Mouse (Mus musculus): ENCODE results near the gene Gm7534.

The Gm7534 gene

DNA sequence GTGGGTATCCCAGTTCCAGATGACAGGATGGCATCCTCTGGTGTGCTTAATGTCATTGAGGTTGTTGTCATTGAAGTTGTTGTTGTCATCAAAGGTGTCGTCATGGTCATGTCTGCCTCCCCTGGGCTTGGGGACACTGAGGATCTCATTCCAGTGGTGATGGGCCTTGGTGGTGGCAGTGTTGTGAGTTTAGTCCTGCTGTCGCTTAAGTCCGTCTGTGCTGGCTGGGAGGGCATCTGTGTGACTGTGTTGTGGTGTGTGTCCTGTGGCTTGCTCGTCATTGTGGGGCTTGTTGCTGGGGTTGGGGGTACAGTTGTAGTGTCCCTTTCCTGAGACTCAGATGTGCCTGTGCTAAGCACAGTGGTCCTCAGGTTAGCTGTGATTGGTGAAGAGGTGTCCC, at the start of gene Gm7534:
Gene Gm7534, minus strand, starts transcription at position 101 of the 400 bp plus-strand sequence.
- no peak for DNase-seq

GRCm38 (mm10) chr4:134252131-134252910, 49.5 kb upstream of the Gm7534 start:
- peak; percentile 55 for DNase-seq

- peak; percentile 48 for DNase-seq
Observed at GRCm38 (mm10) chr4:134251241-134252130, 48.7 kb upstream of the Gm7534 start.

DNA sequence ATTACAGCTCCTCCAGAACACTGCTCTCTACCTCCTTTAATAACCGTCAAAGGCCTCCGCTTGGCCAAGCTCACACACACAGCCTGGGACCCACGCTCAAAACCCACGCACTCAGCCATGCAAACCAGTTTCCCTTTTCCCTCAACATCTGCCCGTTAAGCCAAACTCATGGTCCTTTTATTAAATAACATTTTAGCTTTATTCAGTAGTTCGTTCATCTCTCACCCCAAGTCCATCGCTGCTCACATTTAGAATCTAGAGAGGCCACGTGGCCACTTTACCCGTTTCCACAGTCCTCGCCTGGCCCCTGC, 48.1 kb upstream of the Gm7534 start:
- DNase-seq: no peak

DNA sequence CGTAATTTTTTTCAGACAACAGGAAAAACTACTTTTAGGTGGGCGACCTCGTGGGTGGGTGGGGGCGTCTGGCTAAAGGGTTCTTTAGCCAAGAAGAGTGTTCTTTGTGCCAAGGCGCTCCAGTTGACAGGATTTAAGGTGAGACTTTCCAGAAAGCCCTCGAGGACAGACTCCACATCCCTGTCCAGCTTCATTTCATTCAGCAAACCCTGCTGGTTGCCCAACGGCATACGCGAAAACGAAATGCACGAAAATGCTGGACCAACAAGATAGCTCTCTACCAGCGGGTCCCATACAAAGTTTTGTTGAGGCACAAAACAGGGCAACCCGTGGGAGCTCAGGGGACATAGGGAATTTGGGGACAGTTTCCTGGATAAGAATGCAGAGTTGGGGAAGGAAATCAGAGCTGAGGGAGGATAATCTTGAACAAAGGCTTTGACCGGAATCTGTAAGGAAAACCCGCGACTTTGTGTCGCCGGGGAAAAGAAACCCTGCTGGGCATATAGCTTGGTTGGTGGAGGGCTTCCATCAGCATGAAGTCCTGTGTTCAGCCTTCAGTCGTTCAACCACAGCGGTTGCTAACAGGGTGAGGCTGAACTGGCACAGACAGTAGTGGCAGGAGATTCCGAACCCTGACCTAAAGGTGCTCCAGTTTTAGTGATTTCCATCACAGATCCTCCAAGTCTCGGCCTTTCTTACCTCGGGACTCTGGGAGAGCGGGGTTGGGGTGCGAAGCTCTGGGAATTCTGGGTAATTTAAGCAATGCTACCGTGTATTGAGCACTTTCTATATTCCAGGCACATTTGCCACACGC, 47.5 kb upstream of the Gm7534 start:
- no peak for DNase-seq

- peak; percentile 81 for DNase-seq
Observed at GRCm38 (mm10) chr4:134249651-134250050, 46.8 kb upstream of the Gm7534 start.

DNA sequence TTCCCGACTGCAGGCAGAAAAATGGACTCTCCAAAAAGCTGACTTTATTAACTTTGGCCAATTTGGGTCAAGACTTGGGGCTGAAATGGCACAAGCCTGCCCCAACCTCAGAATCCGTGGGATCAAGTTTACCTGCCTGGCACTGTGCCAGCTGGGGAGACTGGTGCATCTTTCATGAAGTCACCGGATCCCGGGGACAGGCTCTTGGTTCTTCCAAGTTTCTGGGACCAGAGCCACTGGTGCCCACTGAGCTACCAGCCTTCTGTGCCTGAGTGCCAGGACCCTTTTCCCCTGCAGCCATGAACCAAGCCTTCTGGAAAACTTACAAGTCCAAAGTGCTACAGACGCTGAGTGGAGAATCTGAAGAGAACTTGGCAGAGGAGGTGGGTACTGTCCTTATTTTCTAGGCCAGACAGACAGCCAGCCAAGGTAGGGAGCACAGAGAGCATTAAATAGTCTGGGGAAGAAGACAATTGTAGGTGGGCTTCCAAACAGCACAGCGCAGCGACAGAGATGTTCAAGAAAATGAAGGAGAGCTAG, 44.0 kb upstream of the Gm7534 start, which contains the start of gene Gm30191:
Gene Gm30191, plus strand, starts transcription at position 217 of the 540 bp plus-strand sequence.
- no peak for DNase-seq

- DNase-seq: no peak
Observed at GRCm38 (mm10) chr4:134246256-134246655, 43.5 kb upstream of the Gm7534 start.

GRCm38 (mm10) chr4:134245148-134245843, 42.5 kb upstream of the Gm7534 start, which contains the start of gene Zfp593:
Gene Zfp593 (minus strand): TSS chr4:134245592.
- peak; percentile 96 for DNase-seq

GRCm38 (mm10) chr4:134243516-134244250, 40.9 kb upstream of the Gm7534 start, which contains the start of gene E130218I03Rik:
Gene E130218I03Rik (plus strand): TSS chr4:134243662.
- DNase-seq: no peak

- no peak for DNase-seq
Observed at GRCm38 (mm10) chr4:134238686-134239085, 35.9 kb upstream of the Gm7534 start.

- DNase-seq: peak; percentile 94
Observed at GRCm38 (mm10) chr4:134238279-134238651, 35.5 kb upstream of the Gm7534 start, which contains the start of gene Cnksr1. Gene Cnksr1 (minus strand): TSS chr4:134238399.

DNA sequence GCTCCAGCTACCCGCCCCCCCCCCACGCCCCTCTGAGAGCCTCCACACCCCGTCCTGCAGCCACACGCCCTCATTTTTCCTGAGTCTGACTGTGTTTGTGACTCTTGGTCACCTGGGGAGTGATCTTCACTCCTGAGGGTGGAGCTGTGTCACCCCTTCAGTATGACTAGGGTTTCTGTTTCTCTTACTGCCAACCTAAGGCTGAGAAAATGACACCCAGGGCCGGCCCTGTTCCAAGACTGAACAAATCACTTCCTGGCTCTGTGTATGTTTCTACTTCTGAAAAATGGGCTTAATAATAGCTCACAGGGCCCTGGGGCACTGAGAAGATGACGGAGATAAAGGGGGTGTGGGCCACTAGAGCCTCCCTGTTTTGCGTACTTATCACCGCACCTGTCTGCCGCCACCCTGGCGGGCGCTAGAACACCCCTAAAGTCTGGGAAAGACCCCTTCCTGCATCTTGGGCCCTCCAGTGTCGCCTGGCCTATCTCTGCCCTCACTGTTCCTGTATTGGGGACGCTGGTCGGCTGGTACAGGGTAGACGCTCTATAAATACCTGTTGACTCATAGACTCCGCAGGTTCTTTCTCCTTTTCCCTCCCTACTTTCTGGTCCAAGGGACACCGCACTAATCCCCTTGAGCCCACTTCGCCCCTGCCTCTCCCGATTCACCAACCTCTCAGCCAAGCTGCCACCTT, 34.9 kb upstream of the Gm7534 start:
- no peak for DNase-seq

GRCm38 (mm10) chr4:134234876-134235275, 32.1 kb upstream of the Gm7534 start:
- DNase-seq: no peak

DNA sequence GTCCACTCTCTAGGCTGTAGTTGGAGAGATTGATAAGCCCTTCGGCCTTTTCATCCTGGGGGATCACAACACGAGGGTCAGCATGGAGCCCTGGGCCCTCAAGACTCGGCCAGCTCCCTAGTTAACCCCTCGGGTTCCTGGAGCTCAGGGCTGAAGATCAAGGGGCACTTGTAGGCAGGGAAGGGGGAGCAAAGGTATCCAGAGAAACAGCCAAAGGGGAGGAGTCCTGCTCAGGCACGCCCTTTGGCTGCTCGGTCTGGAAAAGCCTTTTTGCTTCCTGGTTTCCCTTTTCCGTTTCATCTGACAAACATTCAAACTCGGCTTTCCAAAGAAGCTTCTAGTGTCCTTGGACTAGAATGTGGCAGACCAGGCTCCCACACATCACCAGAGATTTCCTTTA, 27.6 kb upstream of the Gm7534 start:
- no peak for DNase-seq

GRCm38 (mm10) chr4:134227194-134227593, 24.4 kb upstream of the Gm7534 start, which contains the start of gene Catsper4:
Gene Catsper4 (minus strand): TSS chr4:134227383.
- no peak for DNase-seq

GRCm38 (mm10) chr4:134222793-134223600, 20.2 kb upstream of the Gm7534 start:
- DNase-seq: peak; percentile 54

- no peak for DNase-seq
Observed at GRCm38 (mm10) chr4:134206488-134207053, 3.8 kb upstream of the Gm7534 start.

DNA sequence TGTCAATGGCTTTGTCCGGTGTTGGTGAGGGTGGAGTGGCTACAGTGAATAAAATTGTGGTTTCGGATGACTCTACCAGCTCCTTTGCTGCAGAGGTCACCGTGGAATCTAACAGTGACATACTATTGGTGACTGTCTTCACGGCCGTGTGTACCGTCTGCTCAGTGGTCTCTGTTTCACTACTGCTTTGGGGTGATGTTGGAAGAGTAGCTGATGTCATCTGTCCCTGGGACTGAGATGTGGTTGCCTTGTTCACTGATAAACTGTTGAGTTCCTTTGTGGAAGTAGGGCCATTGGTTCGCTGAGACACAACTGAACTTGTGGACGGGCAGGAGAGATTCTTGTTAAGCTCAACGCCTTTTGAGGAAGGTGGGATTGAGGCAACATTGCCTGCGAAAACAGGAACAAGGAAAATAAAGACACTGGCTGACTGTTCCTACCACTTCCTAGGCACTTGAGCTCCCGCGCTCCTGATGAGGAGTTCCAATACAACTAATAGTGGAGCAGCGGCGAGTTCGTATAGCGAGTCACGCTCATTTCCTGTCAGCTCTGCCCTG, 614 bp upstream of the Gm7534 start:
- DNase-seq: no peak

All from kidney, postnatal 14 days (tissue).